Mouse (Mus musculus) G1E (cell line): ENCODE data around the gene Scml4.

Experiments
- CTCF ChIP-seq: IDR thresholded peaks from 2 replicates; pipeline ENCODE4 v1.5.1; 2012; ENCODE audit warnings: low read depth, low read length, inconsistent platforms, mixed read lengths
- GATA1 ChIP-seq: IDR thresholded peaks from 2 replicates; pipeline ENCODE4 v1.6.1; 2012; ENCODE audit warnings: borderline replicate concordance, low read length, inconsistent platforms, mixed read lengths
- GATA2 ChIP-seq: IDR thresholded peaks from 2 replicates; pipeline ENCODE4 v1.6.1; 2012; ENCODE audit warnings: low read depth, low read length, inconsistent platforms, borderline replicate concordance
- POLR2AphosphoS5 ChIP-seq: IDR thresholded peaks from 2 replicates; pipeline ENCODE4 v1.6.1; 2012; ENCODE audit warnings: low read depth, low read length, inconsistent platforms; ENCODE audit not compliant: insufficient replicate concordance
- TAL1 ChIP-seq: conservative IDR thresholded peaks from 2 replicates; pipeline ENCODE4 v1.6.1; 2012; ENCODE audit warnings: low read depth, low read length, inconsistent platforms, mixed read lengths

- TF ChIP-seq CTCF (no peak), GATA1 (no peak), POLR2AphosphoS5 (no peak), TAL1 (no peak), GATA2 (no peak)
These were observed 48.4 kb downstream of the Scml4 start for GRCm38 (mm10) chr10:42908562-42908961.
